Mouse (Mus musculus) MEL (cell line): ENCODE measurements around the gene Cdip1.

Experiments
- CTCF ChIP-seq, 3 experiments: IDR thresholded peaks in 2 of 3; conservative IDR thresholded peaks in 1 of 3; 2 replicates each; pipeline ENCODE4 v1.5.1; 2011 to 2012; ENCODE audit warnings: low read length in 3 of 3, low read depth in 2 of 3, mild to moderate bottlenecking in 2 of 3, improper control_type of control experiment in 1 of 3, inconsistent platforms in 1 of 3, mixed read lengths in 1 of 3, moderate library complexity in 1 of 3; ENCODE audit not compliant: control insufficient read depth in 1 of 3, insufficient read depth in 1 of 3, poor library complexity in 1 of 3, severe bottlenecking in 1 of 3
- GABPA ChIP-seq: IDR thresholded peaks from 2 replicates; pipeline ENCODE4 v1.6.1; 2012; ENCODE audit warnings: low read depth, mild to moderate bottlenecking, inconsistent platforms, low read length, improper control_type of control experiment, moderate library complexity
- GATA1 ChIP-seq: IDR thresholded peaks from 2 replicates; pipeline ENCODE4 v1.6.1; 2011; ENCODE audit warnings: low read depth, low read length, improper control_type of control experiment
- MAX ChIP-seq: IDR thresholded peaks from 2 replicates; pipeline ENCODE4 v1.6.1; 2011; ENCODE audit warnings: low read length, improper control_type of control experiment
- POLR2A ChIP-seq, 2 experiments: IDR thresholded peaks; 2 replicates each; pipeline ENCODE4 v1.6.1; 2011 to 2012; ENCODE audit warnings: low read length in 2 of 2, mild to moderate bottlenecking in 2 of 2, control low read depth in 1 of 2, improper control_type of control experiment in 1 of 2, low read depth in 1 of 2, moderate library complexity in 1 of 2; ENCODE audit not compliant: control insufficient read depth in 1 of 2, insufficient read depth in 1 of 2, poor library complexity in 1 of 2
- TAL1 ChIP-seq: IDR thresholded peaks from 2 replicates; pipeline ENCODE4 v1.6.1; 2012; ENCODE audit warnings: mild to moderate bottlenecking, inconsistent platforms, low read length, moderate library complexity, mixed read lengths
- USF1 ChIP-seq: IDR thresholded peaks from 2 replicates; pipeline ENCODE4 v1.6.1; 2014; ENCODE audit warnings: low read depth, mild to moderate bottlenecking, inconsistent platforms, low read length, improper control_type of control experiment, moderate library complexity

- TF ChIP-seq GABPA: no peak
- TF ChIP-seq USF1: no peak
- no peak for TF ChIP-seq MAX
- TF ChIP-seq CTCF (IDR thresholded peaks at IDR 0.05 in 2 of 3, conservative IDR thresholded peaks at IDR 0.05 in 1 of 3; ENCODE audit: control insufficient read depth in 1 of 3, insufficient read depth in 1 of 3, low read depth in 2 of 3, low read length in 3 of 3, poor library complexity in 1 of 3, severe bottlenecking in 1 of 3): no peak
- TF ChIP-seq TAL1: 0 out of 2 replicates have a peak, but pooled peaks have one; percentile 8
- TF ChIP-seq GATA1: peak; percentile 55; the same call in 1 of the 2 replicates
- no peak for TF ChIP-seq POLR2A (IDR thresholded peaks at IDR 0.05; ENCODE audit: control insufficient read depth in 1 of 2, insufficient read depth in 1 of 2, low read depth in 1 of 2, low read length in 2 of 2, poor library complexity in 1 of 2)
Observed at GRCm38 (mm10) chr16:4782515-4782914, 7.6 kb downstream of the Cdip1 start.
